Mouse (Mus musculus) CD4-positive, CD25-positive, alpha-beta regulatory T cell, adult 4 months (primary cell): Measurements from ENCODE around the gene Srd5a2. TPM values are rescaled to one million over a fixed set of nuclear protein-coding genes. Genes with fewer than 3 reads are reported as not detected.

Experiments used
- ATAC-seq: one replicate; pipeline ENCODE4 v1.8.0; 2017
- polyA plus RNA-seq, 2 experiments: library from polyadenylated mRNA; unstranded; fragments of 100-300 nt; shearing (Covaris generic); gene quantifications; one replicate each; pipeline ENCODE4 v1.2.1; 2017

Gene Srd5a2
- polyA plus RNA-seq, 2 experiments from 2014 or later: not detected

DNA sequence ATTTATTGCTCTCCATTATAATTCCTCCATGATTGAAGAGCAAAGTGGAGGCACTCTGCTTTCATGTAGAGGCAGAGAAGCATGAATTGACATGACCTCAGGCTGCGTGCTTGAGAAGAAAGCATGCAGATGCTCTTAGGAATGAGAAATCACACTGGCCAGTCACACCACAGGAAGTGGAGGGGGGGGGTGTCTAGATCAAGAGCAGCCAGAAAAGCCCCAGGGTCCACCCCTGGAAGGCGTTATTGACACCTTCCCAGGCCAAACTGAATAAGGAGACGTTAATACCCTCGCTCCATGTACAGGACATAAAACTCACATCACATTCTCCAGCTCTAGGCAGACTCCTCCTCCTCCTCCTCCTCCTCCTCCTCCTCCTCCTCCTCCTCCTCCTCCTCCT, 63.2 kb downstream of the Srd5a2 start:
- ATAC-seq: no peak

DNA sequence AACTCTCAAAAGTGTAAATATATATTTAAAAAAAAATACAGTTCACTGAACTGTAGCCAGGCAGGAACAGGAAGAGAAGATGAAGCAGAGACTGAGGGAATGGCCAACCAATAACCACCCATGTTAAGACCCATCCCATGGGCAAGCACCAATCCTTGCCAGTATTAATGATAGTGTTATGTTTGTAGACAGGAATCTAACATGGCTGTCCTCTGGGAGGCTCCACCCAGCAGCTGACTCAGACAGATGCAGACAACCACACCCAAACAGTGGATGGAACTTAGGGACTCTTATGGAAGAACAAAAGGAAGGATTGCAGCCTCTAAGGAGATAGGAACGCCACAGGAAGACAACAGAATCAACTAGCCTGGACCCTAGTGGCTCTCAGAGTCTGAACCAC, 64.8 kb downstream of the Srd5a2 start:
- no peak for ATAC-seq

DNA sequence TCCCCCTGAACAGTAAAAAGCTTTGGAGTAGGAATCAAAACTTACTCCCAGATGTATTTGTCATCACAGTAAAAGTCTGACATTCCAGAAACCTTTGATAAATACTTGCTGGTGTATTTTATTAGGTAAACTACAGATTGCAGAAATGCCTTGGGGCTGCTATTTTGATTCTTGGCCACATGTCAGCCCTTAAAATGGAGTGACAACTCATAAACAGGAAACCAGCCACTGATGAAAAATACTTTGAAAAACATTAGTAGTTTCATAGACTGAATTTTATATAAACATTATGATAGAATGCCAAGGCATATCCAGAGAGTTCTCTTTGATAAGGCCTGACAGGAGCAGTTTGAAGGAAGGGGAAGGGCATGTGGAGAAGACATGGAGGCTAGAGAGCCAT, 71.7 kb downstream of the Srd5a2 start:
- no peak for ATAC-seq

DNA sequence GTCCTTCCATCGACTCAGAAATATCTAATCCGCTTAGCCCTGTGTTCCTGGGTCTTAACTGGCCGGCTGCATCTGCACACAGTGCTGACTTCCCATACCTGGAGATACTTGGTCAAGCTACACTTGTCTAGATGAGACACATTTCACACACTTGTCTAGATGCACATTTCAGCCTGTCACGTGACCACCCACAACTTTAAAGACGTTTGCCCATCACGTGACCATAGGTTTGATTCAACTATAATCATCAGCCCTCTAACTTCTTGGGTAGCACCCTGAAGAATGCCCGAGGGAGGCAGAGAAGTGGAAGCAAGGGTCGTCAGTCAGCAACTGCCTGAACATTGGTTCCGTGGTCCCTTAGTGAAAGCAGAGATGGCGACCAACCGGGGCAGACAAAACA, 75.1 kb downstream of the Srd5a2 start:
- ATAC-seq: no peak

DNA sequence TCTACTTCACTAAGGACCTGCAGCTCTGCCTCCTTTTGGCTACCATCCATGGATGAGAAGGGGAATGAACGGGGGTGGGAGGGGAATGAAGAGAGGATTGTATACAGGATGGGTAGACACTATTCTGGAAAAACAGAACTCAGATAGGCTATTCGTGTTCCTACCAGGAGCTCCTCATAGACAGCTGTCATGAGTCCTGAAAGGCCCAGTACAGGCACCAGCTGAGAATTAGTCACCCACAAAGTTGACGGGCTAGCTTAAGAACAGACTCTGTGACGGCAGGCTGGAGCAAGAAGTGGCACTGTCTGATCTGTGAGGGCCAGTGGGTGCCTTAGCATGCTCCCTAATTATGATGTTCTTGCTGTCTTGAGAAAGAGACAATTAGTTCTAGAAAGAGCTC, 76.4 kb downstream of the Srd5a2 start:
- ATAC-seq: no peak

DNA sequence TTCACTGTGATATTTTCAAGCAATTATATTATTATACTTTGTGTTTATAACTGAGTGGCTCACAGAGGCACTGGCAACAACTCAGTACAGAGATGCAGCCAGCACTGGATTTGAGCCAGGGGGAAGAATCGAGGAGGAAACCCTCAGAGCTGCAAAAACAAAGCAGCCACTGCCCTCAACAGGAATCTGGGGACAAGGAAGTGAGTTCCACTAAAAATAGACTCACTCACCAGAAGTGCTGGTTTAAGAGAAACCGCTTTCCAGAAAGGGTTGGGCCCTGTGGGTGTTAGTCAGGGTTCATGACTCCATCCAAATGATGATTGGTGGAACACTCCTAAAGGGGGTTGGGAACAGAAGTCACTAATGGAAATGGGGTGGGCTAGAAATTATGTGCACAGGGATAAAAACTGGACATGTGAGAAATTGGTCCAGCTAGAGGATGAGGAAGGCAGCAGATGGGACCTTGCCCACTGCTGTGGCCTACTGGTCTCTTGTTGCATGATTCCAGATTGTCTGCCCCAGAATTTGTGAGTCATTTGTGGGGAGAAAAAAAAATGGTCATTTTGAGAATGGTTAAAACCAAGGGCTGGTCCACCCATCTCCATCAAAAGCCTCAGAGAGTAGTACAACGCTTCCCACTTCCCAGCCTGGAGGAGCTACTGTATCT, 77.2 kb downstream of the Srd5a2 start:
- ATAC-seq: no peak

Other genes starting within 250 kb of the Srd5a2 start
- gene Ehd3, start 243.8 kb downstream of the Srd5a2 start, polyA plus RNA-seq: 10 to 100 TPM; 45.6 to 82.6 TPM
- 10 to 100 TPM; 27.8 to 48.7 TPM for gene Xdh, start 97.7 kb downstream of the Srd5a2 start, polyA plus RNA-seq
- 10 to 100 TPM; 37.0 to 47.0 TPM for gene Memo1, start 247.6 kb upstream of the Srd5a2 start, polyA plus RNA-seq